Mouse (Mus musculus) c-Kit-positive CD71-positive TER-119-positive erythroid progenitor cells, embryonic 14.5 days (primary cell): ENCODE measurements around the gene Hsf2.

ENCODE experiments used
- DNase-seq: peaks from one replicate; pipeline ENCODE4 v3.0.0-alpha.2; 2013; ENCODE audit warnings: low spot score

The Hsf2 gene

GRCm38 (mm10) chr10:57485908-57486541, at the start of gene Hsf2:
TSS of gene Hsf2 (plus strand) at chr10:57486385.
- DNase-seq = peak; percentile 83

- no peak for DNase-seq
These were observed 48.3 kb upstream of the Hsf2 start for GRCm38 (mm10) chr10:57437898-57438297.

GRCm38 (mm10) chr10:57441049-57441448, 45.1 kb upstream of the Hsf2 start:
- no peak for DNase-seq

- no peak for DNase-seq
These were observed 41.8 kb upstream of the Hsf2 start for GRCm38 (mm10) chr10:57444392-57444791.

DNA sequence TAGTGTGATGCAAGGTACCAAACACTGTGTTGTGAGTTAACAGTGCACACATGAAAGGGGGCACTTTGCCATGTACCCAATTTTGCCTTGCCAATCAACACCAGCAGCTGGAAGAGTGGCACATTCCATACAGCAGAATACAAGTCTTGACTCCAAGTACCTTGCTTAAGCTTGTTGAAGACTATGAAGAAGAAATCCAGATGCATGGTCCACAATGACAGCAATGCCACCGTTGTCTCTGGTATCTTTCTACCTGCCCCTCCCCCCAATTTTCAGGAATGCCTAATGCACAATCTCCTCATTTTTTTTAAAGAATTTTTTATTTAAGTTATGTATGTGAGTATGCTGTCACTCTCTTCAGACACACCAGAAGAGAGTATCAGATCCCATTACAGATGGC, 40.5 kb upstream of the Hsf2 start:
- DNase-seq = no peak

DNA sequence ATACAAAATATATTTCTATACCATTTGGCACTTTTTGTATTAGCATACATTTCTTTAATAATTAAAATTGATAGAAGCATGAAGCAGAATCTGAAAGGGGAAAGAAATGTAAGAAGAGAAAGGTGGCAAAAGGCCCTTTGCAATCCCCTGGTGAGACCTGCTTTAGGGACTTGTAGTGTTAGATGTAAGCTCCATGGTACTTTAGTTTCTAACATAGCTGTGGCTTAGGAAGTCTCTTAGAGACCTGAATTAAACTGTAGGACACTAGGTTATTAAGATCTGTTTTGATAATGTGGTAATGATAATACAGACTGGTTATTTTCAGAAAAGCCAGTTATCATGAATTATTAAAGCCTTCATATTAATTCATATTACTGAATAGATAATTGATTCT, 38.5 kb upstream of the Hsf2 start:
- DNase-seq = no peak

DNA sequence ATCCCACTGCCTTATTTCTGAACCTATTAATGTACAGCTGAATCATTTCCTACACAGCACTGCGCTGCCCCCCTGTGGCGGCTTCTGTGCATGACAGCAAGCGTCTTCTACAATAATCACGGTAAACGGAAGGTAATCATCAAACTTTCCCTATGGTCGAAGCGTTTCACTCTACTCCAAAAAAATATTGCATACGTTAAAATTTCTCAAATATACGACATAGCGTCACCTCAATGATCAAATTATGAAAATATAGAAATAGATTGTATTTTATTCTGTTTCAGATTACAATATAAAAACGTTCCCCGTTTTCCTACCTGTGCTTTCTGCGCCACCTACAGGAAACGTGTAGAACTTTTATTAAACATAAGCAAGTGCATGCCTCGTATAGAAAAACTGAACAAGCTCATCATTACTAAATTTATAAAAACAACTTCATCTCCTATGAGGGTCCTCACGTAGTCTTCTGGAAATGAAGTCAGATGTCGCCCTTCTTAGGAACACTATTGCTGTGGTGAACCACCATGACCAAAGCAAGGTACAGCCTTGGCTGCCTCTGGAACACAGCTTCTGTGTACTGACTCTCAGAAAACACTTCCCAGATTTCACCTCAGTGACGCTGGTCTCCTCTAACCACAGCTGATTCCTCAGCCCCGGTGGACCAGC, 38.0 kb upstream of the Hsf2 start:
- peak; percentile 64 for DNase-seq

- peak; percentile 41 for DNase-seq
These were observed 22.9 kb upstream of the Hsf2 start for GRCm38 (mm10) chr10:57463298-57463697.

DNA sequence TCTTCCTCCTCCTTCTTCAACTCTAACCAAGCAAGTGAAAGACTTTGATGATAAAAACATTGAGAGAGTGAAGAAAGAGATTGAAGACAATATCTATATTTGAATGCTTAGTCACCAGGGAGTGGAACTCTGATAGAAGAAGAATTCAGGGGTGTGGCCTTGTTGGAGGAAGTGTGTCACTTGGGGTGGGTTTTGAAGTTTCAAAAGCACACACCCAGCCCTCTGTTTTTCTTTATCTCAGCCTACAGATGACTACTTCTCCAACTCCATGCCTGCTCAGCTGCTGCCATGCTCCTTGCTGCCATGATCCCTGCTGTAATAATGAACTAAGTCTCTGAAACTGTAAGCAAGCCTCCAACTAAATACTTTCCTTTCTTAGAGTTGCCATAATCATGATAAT, 20.4 kb upstream of the Hsf2 start:
- no peak for DNase-seq

GRCm38 (mm10) chr10:57477121-57477843, 8.9 kb upstream of the Hsf2 start:
- no peak for DNase-seq

- no peak for DNase-seq
These were observed 4.5 kb upstream of the Hsf2 start for GRCm38 (mm10) chr10:57481717-57482116.

- DNase-seq = no peak
These were observed 1.4 kb upstream of the Hsf2 start for GRCm38 (mm10) chr10:57484741-57485140.

- DNase-seq = no peak
These were observed 422 bp downstream of the Hsf2 start for GRCm38 (mm10) chr10:57486542-57487071.

DNA sequence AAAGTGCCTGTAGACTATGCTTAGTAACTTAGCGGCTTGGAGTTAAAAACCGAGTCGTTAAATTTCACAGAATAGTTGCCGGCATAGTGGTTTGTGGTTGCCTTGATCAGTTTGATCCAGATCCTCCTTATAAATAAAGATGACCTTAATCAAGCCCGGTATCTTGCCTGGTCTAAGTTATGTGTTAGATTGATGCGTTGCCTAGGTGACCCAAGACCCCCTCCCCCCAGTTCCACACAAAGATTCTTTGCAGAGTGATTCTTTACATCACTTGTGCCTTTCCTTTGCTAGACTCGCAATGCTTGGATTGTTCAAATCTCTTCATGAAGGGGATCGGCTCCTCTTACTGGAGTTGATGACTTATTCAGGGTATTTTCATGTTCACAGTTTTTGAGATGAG, 1.0 kb downstream of the Hsf2 start:
- peak; percentile 12 for DNase-seq

DNA sequence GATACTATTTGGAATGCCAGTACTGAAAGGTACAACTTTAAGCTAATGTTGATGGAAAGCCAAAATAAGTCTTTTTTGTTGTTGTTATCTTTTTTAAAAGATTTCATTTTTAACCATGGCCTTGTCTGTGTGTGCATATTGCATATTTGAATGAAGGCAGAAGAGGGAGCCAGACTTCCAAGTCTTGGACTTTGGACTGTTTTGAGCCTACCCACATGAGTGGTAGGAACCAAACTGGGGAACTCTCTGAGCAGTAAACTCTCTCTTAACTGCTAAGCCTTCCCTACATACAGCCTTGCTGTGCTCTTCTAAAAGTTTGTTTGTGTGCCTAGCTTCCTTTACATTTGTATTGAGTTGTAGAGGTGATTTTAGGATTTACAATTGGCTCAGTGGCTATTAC, 2.4 kb downstream of the Hsf2 start:
- no peak for DNase-seq

- no peak for DNase-seq
These were observed 5.9 kb downstream of the Hsf2 start for GRCm38 (mm10) chr10:57492050-57492449.

DNA sequence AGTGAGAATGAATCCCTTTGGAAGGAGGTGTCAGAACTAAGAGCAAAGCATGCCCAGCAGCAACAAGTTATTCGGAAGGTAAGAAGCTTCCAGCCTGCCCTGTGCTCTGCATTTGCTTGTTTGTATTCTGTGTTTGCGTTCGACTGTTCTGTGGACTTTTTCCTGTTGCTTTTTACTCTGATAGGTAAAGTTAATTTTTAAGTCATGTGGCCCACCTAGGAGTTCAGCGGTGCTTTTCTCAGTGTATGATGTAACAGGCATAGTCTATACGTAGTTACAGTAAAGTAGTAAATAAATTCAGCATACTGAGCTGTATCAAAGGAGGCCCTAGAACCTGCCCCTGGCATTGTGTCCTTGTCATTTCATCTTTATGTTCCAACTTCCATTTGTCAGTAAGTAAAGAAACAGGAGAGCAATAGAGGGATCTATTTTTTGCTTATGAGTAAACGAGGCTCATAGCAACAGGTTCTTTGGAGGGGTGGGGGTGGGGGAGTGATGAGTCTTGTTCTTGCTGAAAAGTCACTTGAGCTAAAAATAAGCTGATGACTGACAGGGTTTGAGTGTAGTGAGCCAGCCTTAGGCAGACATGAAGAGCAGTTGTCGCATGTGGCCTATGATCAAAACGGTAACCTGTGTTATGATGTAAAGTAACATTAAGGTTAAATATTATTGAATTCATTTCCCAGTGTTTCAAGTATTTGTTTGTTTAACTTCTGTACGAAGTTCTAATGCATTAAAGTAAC, 13.4 kb downstream of the Hsf2 start:
- no peak for DNase-seq

GRCm38 (mm10) chr10:57514616-57515015, 28.4 kb downstream of the Hsf2 start:
- no peak for DNase-seq

- DNase-seq = no peak
These were observed 29.1 kb downstream of the Hsf2 start for GRCm38 (mm10) chr10:57515278-57515677.

DNA sequence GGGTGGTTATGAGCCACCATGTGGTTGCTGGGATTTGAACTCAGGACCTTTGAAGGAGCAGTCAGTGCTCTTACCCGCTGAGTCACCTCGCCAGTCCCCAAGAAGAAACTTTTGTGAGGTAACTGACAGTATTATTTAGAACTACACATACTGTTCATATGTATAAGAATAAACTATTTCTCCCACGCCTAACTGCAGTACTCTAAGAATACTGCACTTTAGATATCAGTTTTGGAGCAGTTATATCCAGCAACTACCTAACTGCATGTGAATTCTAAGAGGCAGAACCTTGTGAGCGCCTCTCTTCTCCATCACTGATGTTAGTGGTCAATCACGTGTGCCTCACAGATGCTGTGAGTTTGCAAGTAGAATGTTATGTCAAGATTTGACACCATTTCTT, 40.3 kb downstream of the Hsf2 start:
- DNase-seq = no peak

- peak; percentile 60 for DNase-seq
These were observed 44.9 kb downstream of the Hsf2 start for GRCm38 (mm10) chr10:57531076-57531475.

DNA sequence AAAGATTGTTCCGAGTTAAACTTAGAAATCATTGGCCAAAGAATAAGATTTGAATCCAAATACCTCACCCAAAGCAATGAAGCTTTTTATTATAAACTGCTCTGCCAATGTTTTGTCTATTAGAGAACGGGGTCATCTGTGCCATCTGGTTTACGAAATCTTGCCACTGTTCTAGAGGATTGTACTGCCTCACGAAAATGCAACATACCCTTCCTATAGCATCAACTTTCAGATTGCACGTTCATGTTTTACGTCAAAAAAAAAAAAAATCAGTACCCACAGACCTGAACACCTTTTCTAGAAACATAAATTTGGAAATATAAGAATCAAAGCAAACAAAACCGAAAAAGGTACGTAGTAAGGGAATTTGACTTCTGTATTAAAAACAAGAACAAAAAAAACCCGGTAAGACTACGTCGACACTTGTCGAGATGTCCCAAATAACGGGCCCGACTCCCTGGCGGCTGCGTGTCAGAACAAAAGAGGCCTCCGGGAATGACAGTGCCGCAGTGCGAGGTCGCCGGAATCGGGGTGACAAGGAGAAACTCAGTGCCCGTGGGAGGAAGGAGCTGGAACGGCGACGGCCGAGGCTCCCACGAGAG, 45.5 kb downstream of the Hsf2 start:
- no peak for DNase-seq
